Mouse (Mus musculus): ENCODE results near the gene Sez6.

The Sez6 gene

GRCm38 (mm10) chr11:77893283-77893682 lies 37.3 kb upstream of the Sez6 start:
- no peaks in the 10 kb centered on the region for H3K9me3 ChIP-seq (ENCODE audit: low read length)
- H3K27me3 ChIP-seq (ENCODE audit: insufficient read depth, low read length), result no peaks in the 10 kb centered on the region
- peak overlapping the region; percentile 83 for H3K4me3 ChIP-seq (replicated peaks; ENCODE audit: low read length)
- TF ChIP-seq POU5F1 (IDR thresholded peaks at IDR 0.05; ENCODE audit: borderline replicate concordance, low read length) (no peak), NANOG (IDR thresholded peaks at IDR 0.05; ENCODE audit: borderline replicate concordance, low read length) (no peak), CTCF (conservative IDR thresholded peaks at IDR 0.05; ENCODE audit: low read length) (no peak)
- H3K36me3 ChIP-seq (ENCODE audit: insufficient read depth, low read length), result peaks cover 34% of the 10 kb centered on the region
- peaks cover 93% of the 10 kb centered on the region for H3K4me1 ChIP-seq (replicated peaks; ENCODE audit: low read depth, low read length)

DNA sequence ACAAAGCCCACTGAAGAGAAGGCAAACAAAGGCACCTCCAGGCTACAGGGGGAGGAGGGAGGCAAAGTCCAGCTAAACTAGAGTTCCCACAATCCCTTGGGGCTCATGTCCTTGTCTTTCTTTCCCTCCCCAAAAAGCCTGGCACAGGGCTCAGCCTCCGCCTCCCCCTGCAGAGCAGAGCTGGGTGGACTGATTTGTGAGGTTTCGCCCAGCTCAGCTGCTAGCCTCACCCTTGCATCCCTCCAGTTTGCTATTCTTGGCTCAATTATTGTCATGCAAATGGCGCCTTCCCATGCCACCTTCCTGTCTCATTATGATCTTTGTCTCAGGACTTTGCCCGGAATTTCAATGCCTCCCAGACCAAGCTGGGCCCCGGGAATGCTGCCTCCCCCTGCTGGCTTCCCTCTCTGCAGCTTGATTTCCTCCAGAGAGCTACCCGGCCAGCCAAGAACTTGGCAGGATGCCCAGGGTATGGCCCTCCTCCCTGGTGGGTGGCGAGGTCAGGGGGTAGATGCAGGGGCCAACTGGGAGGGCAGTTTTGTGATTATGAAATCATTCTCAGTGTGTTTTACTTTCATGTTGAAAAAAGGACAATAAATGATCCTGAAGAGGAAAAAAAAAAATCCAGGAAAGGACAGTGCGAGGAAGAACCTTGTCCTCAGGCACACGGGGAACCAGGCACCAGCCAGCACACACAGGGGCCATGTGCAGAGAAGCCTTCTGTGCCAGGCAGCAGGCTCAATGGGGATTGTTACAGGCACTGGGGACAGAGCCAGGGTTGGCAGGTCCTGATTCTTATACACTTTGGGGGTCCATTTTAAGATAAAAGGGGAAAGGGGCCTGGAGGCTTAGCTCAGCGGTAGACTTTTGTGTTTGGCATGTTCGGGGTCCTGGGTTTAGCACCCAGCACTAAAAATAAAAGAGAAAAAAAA lies 36.5 kb upstream of the Sez6 start, which contains the start of gene Pipox:
Gene Pipox (minus strand): TSS at position 310 of the 932 bp plus-strand sequence.
- Histone ChIP-seq H3K4me1 (replicated peaks; ENCODE audit: low read depth, low read length) (peaks cover 85% of the 10 kb centered on the region), H3K9me3 (ENCODE audit: low read length) (no peaks in the 10 kb centered on the region), H3K4me3 (replicated peaks; ENCODE audit: low read length) (peak within 1 kb of the TSS; percentile 83), H3K36me3 (ENCODE audit: insufficient read depth, low read length) (peaks cover 27% of the 10 kb centered on the region), H3K27me3 (ENCODE audit: insufficient read depth, low read length) (no peaks in the 10 kb centered on the region)
- TF ChIP-seq CTCF (conservative IDR thresholded peaks at IDR 0.05; ENCODE audit: low read length), result peak; percentile 25; the same call in 1 of the 2 replicates
- TF ChIP-seq POU5F1 (IDR thresholded peaks at IDR 0.05; ENCODE audit: borderline replicate concordance, low read length), result peak; percentile 97
- TF ChIP-seq NANOG (IDR thresholded peaks at IDR 0.05; ENCODE audit: borderline replicate concordance, low read length), result peak; percentile 25; the same call in 1 of the 2 replicates

- H3K9me3 ChIP-seq (ENCODE audit: low read length), result no peaks in the 10 kb centered on the region
- TF ChIP-seq NANOG (IDR thresholded peaks at IDR 0.05; ENCODE audit: borderline replicate concordance, low read length) (no peak), CTCF (conservative IDR thresholded peaks at IDR 0.05; ENCODE audit: low read length) (no peak), POU5F1 (IDR thresholded peaks at IDR 0.05; ENCODE audit: borderline replicate concordance, low read length) (no peak)
- H3K4me3 ChIP-seq (replicated peaks; ENCODE audit: low read length), result peak overlapping the region; percentile 83; the same call in 1 of the 2 replicates
- H3K36me3 ChIP-seq (ENCODE audit: insufficient read depth, low read length), result peaks cover 20% of the 10 kb centered on the region
- H3K4me1 ChIP-seq (replicated peaks; ENCODE audit: low read depth, low read length), result peaks cover 85% of the 10 kb centered on the region
- no peaks in the 10 kb centered on the region for H3K27me3 ChIP-seq (ENCODE audit: insufficient read depth, low read length)
Observed at GRCm38 (mm10) chr11:77894967-77895366, 35.6 kb upstream of the Sez6 start.

DNA sequence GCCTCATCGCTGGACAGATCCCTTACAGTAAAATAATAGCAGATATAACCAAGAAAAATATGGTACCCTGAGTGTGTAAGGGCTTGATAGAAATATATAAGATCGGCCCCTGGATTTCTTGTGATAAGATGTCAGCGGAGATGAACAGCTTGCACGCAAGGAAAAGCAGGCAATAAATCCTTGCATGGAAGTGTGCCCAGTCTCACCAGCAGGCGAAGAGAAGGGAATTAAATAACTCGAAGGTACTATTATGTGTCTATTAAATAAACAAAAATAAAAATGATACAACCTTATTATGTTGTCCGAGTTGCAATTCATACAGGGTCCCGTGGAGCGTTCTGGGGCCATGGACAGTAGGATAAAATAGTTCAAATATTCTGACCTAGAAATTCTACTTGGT lies 34.6 kb upstream of the Sez6 start:
- no peak overlapping the region for H3K4me3 ChIP-seq (replicated peaks; ENCODE audit: low read length)
- no peaks in the 10 kb centered on the region for H3K9me3 ChIP-seq (ENCODE audit: low read length)

DNA sequence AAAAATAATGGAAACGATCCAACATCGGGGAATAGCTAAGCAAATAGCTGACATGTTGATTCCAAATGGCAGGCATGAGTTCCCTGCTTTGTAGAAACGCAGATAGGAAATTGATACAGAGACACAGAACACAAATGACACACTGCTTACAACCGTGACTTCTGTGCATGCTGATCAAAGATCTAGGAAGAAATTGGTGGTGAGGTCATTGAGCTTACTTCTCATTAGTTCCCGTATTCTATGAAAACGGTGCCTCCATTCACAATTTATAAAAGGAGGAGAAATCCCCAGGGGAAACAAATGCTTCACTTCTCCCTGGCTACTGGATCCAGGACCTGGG lies 34.1 kb upstream of the Sez6 start:
- H3K9me3 ChIP-seq (ENCODE audit: low read length), result no peaks in the 10 kb centered on the region
- TF ChIP-seq CTCF (conservative IDR thresholded peaks at IDR 0.05; ENCODE audit: low read length) (no peak), POU5F1 (IDR thresholded peaks at IDR 0.05; ENCODE audit: borderline replicate concordance, low read length) (no peak), NANOG (IDR thresholded peaks at IDR 0.05; ENCODE audit: borderline replicate concordance, low read length) (no peak)
- H3K4me1 ChIP-seq (replicated peaks; ENCODE audit: low read depth, low read length), result peaks cover 85% of the 10 kb centered on the region
- peaks cover 7% of the 10 kb centered on the region for H3K36me3 ChIP-seq (ENCODE audit: insufficient read depth, low read length)
- H3K4me3 ChIP-seq (replicated peaks; ENCODE audit: low read length), result peak overlapping the region; percentile 62
- H3K27me3 ChIP-seq (ENCODE audit: insufficient read depth, low read length), result no peaks in the 10 kb centered on the region

More for the DNA sequence above, 34.6 kb upstream of the Sez6 start:
- no peak for TF ChIP-seq NANOG (IDR thresholded peaks at IDR 0.05; ENCODE audit: borderline replicate concordance, low read length)
- TF ChIP-seq CTCF (conservative IDR thresholded peaks at IDR 0.05; ENCODE audit: low read length), result no peak
- TF ChIP-seq POU5F1 (IDR thresholded peaks at IDR 0.05; ENCODE audit: borderline replicate concordance, low read length), result no peak
- H3K4me1 ChIP-seq (replicated peaks; ENCODE audit: low read depth, low read length), result peaks cover 85% of the 10 kb centered on the region
- peaks cover 10% of the 10 kb centered on the region for H3K36me3 ChIP-seq (ENCODE audit: insufficient read depth, low read length)
- H3K27me3 ChIP-seq (ENCODE audit: insufficient read depth, low read length), result no peaks in the 10 kb centered on the region

DNA sequence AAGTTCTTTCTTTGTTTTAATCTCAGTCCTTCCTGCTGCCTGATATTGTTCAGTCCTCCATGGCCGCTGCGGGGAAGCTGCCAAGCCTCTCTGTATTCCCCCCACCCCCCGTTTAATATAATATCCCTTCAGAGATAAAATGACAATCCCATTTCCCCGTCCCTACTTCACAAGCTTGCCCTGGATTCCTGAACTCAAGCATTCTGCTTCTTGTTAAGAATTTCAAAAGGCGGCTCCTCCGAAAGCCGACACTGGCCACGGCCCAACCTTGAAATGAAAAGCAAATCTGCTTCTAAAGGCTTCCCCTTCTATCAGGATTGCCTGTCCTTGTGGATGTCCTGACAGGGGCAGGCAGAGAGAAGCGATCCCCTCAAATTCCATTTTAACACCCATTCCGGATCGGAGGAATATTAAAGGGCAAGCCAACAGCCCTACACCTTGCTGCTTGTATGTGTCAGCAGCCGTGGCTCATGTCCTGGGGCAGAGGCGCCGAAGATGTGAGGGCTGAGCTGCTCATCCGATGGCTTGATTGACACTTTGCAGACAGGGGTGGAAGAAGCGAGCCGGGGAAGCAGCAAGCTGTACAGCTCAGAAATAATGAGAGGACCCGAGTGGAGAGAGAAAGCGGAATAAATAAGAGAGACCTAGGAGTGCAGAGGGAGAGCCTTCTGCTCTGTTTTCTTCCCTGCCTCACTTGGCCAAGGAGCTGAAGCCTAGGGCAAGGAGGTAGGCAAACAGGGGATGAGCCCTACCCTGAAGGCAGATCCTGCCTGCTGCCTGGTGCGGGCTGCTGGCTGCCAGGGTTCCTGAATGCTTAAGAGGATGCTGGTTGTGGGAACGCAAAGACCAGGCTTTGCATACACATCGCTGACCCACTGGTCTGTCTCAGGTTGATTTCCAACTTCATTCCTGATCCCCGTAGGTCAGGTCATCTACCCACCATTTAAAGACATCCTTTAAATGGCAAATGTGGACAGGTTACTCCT lies 33.5 kb upstream of the Sez6 start:
- H3K4me1 ChIP-seq (replicated peaks; ENCODE audit: low read depth, low read length), result peaks cover 85% of the 10 kb centered on the region
- H3K4me3 ChIP-seq (replicated peaks; ENCODE audit: low read length), result peak overlapping the region; percentile 62
- peaks cover 1% of the 10 kb centered on the region for H3K36me3 ChIP-seq (ENCODE audit: insufficient read depth, low read length)
- no peaks in the 10 kb centered on the region for H3K27me3 ChIP-seq (ENCODE audit: insufficient read depth, low read length)
- no peaks in the 10 kb centered on the region for H3K9me3 ChIP-seq (ENCODE audit: low read length)
- no peak for TF ChIP-seq CTCF (conservative IDR thresholded peaks at IDR 0.05; ENCODE audit: low read length)
- TF ChIP-seq NANOG (IDR thresholded peaks at IDR 0.05; ENCODE audit: borderline replicate concordance, low read length), result no peak
- no peak for TF ChIP-seq POU5F1 (IDR thresholded peaks at IDR 0.05; ENCODE audit: borderline replicate concordance, low read length)

DNA sequence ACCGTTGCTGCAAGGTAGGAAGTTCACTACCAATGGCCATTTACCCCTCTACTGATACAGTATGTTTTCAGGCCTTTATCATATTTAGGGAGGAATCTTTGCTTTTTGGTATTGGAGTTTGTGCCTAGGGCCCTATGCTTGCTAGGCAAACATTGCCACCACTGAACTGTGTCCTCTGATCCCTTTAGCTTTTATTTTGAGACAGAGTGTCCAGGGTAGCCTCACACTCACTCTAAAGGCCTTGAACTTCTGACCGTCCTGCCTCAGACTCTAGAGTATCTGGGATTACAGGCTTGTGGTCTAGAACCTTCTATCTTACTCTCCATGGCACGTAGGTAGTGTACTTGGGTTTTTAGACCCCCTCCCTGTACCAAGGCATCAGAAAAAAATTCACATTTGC lies 30.4 kb upstream of the Sez6 start:
- H3K27me3 ChIP-seq (ENCODE audit: insufficient read depth, low read length), result no peaks in the 10 kb centered on the region
- H3K36me3 ChIP-seq (ENCODE audit: insufficient read depth, low read length), result no peaks in the 10 kb centered on the region
- H3K4me3 ChIP-seq (replicated peaks; ENCODE audit: low read length), result no peak overlapping the region
- H3K4me1 ChIP-seq (replicated peaks; ENCODE audit: low read depth, low read length), result peaks cover 85% of the 10 kb centered on the region
- no peaks in the 10 kb centered on the region for H3K9me3 ChIP-seq (ENCODE audit: low read length)
- TF ChIP-seq POU5F1 (IDR thresholded peaks at IDR 0.05; ENCODE audit: borderline replicate concordance, low read length), result no peak
- TF ChIP-seq CTCF (conservative IDR thresholded peaks at IDR 0.05; ENCODE audit: low read length), result no peak
- TF ChIP-seq NANOG (IDR thresholded peaks at IDR 0.05; ENCODE audit: borderline replicate concordance, low read length), result no peak

- no peaks in the 10 kb centered on the region for H3K9me3 ChIP-seq (ENCODE audit: low read length)
- no peaks in the 10 kb centered on the region for H3K27me3 ChIP-seq (ENCODE audit: insufficient read depth, low read length)
- no peak overlapping the region for H3K4me3 ChIP-seq (replicated peaks; ENCODE audit: low read length)
- no peaks in the 10 kb centered on the region for H3K36me3 ChIP-seq (ENCODE audit: insufficient read depth, low read length)
- TF ChIP-seq CTCF (conservative IDR thresholded peaks at IDR 0.05; ENCODE audit: low read length) (no peak), NANOG (IDR thresholded peaks at IDR 0.05; ENCODE audit: borderline replicate concordance, low read length) (no peak), POU5F1 (IDR thresholded peaks at IDR 0.05; ENCODE audit: borderline replicate concordance, low read length) (no peak)
- H3K4me1 ChIP-seq (replicated peaks; ENCODE audit: low read depth, low read length), result peaks cover 83% of the 10 kb centered on the region
Observed at GRCm38 (mm10) chr11:77900696-77901095, 29.9 kb upstream of the Sez6 start.

Measured in E14TG2a.4 (cell line).